Mouse (Mus musculus) lung, embryonic 16.5 days (tissue): ENCODE measurements around the gene Rps6ka2. TPM values are rescaled to one million over a fixed set of nuclear protein-coding genes. Genes with fewer than 3 reads are reported as not detected.
A peak's percentile ranks its signal among the peaks of the same experiment; 100 is the strongest.
"Not testable (repeated sequence)": the region's sequence is repeated elsewhere in the genome, so short reads cannot be mapped to it uniquely, and the experiment has no call there.

Experiments
- ATAC-seq: fragments of 200-750 bp; cut with Nextera tagmentation; 2 replicates; pipeline ENCODE4 v1.8.0; 2017; ENCODE audit warnings: low read depth, mild to moderate bottlenecking, moderate library complexity
- H3K27ac ChIP-seq: fragments of 300-500 bp; sonication (generic); 2 replicates; pipeline ENCODE4 v1.5.1; 2014; ENCODE audit warnings: mild to moderate bottlenecking, control low read depth, low read length
- H3K27me3 ChIP-seq: fragments of 300-500 bp; sonication (generic); 2 replicates; pipeline ENCODE4 v1.6.1; 2014; ENCODE audit warnings: low read depth, low read length, mixed read lengths; ENCODE audit not compliant: control insufficient read depth, insufficient read depth
- H3K36me3 ChIP-seq: fragments of 300-500 bp; sonication (generic); 2 replicates; pipeline ENCODE4 v1.6.1; 2014; ENCODE audit warnings: low read length; ENCODE audit not compliant: control insufficient read depth, insufficient read depth
- H3K4me1 ChIP-seq: fragments of 300-500 bp; sonication (generic); replicated peaks from 2 replicates; pipeline ENCODE4 v1.6.1; 2014; ENCODE audit warnings: low read length, mixed read lengths; ENCODE audit not compliant: control insufficient read depth, insufficient read depth
- H3K4me2 ChIP-seq: fragments of 300-500 bp; sonication (generic); 2 replicates; pipeline ENCODE4 v1.6.1; 2014; ENCODE audit warnings: low read depth, low read length, control low read depth
- H3K4me3 ChIP-seq: fragments of 300-500 bp; sonication (generic); 2 replicates; pipeline ENCODE4 v1.5.1; 2014; ENCODE audit warnings: mild to moderate bottlenecking, low read length, control low read depth
- H3K9ac ChIP-seq: fragments of 300-500 bp; sonication (generic); 2 replicates; pipeline ENCODE4 v1.6.1; 2014; ENCODE audit warnings: low read length, control low read depth
- H3K9me3 ChIP-seq: fragments of 300-500 bp; sonication (generic); 2 replicates; pipeline ENCODE4 v1.6.1; 2016; ENCODE audit warnings: low read length; ENCODE audit not compliant: control insufficient read depth
- WGBS: fragments of 180-500 bp; shearing (Covaris S2); extraction: QIAGEN DNeasy Blood & Tissue Kit; methylation state at CpG from one replicate; pipeline ENCODE4 v1.1.7; 2014; 5-methylcytosine and 5-hydroxymethylcytosine counted together
- polyA plus RNA-seq: library from polyadenylated mRNA; unstranded; fragments of >200 nt; fragmentation: Nextera tagmentation; extraction: Ambion mirVana; gene quantifications from 2 replicates; pipeline ENCODE4 v1.2.1, GENCODE M21; 2015

Gene Rps6ka2
- polyA plus RNA-seq, 1 experiment from 2014 or later = 10.6 TPM

GRCm38 (mm10) chr17:7306278-7307196 is 136.6 kb downstream of the Rps6ka2 start:
- H3K27ac ChIP-seq, H3K4me2 ChIP-seq, H3K4me1 ChIP-seq, H3K4me3 ChIP-seq, H3K9me3 ChIP-seq, H3K27me3 ChIP-seq, H3K36me3 ChIP-seq, H3K9ac ChIP-seq: not testable (repeated sequence)
- 63% methylated on average over 7 of the region's 8 CpGs for WGBS
- peak; percentile 66 for ATAC-seq

- H3K27me3 ChIP-seq, H3K36me3 ChIP-seq, H3K27ac ChIP-seq, H3K4me2 ChIP-seq, H3K4me1 ChIP-seq, H3K9ac ChIP-seq, ATAC-seq, H3K4me3 ChIP-seq, H3K9me3 ChIP-seq: not testable (repeated sequence)
- WGBS = 73% methylated on average over 5 of the region's 8 CpGs
Observed at GRCm38 (mm10) chr17:7315693-7316382, 145.9 kb downstream of the Rps6ka2 start.

GRCm38 (mm10) chr17:7319789-7320188 is 149.9 kb downstream of the Rps6ka2 start:
- H3K4me1 ChIP-seq, H3K4me3 ChIP-seq, H3K27ac ChIP-seq, ATAC-seq, H3K9me3 ChIP-seq, H3K9ac ChIP-seq, H3K27me3 ChIP-seq, H3K36me3 ChIP-seq, H3K4me2 ChIP-seq: not testable (repeated sequence)
- 83% methylated on average over 6 of the region's 6 CpGs for WGBS

GRCm38 (mm10) chr17:7324346-7324745 is 154.4 kb downstream of the Rps6ka2 start, which contains the start of gene Tcp10a:
TSS of gene Tcp10a (plus strand) at chr17:7324646.
- H3K27ac ChIP-seq, H3K36me3 ChIP-seq, H3K4me3 ChIP-seq, H3K9me3 ChIP-seq, H3K27me3 ChIP-seq, ATAC-seq, H3K4me1 ChIP-seq, H3K9ac ChIP-seq, H3K4me2 ChIP-seq: not testable (repeated sequence)
- 92% methylated on average over 3 of the region's 5 CpGs for WGBS

- not testable (repeated sequence) for H3K36me3 ChIP-seq, H3K27ac ChIP-seq, ATAC-seq, H3K9ac ChIP-seq, H3K4me2 ChIP-seq, H3K9me3 ChIP-seq, H3K27me3 ChIP-seq, H3K4me1 ChIP-seq, H3K4me3 ChIP-seq
- WGBS = 40% methylated on average over 4 of the region's 8 CpGs
Observed at GRCm38 (mm10) chr17:7326415-7326814, 156.5 kb downstream of the Rps6ka2 start.

GRCm38 (mm10) chr17:7332745-7333144 is 162.8 kb downstream of the Rps6ka2 start:
- not testable (repeated sequence) for H3K4me3 ChIP-seq, H3K27me3 ChIP-seq, H3K4me1 ChIP-seq, H3K27ac ChIP-seq, H3K9me3 ChIP-seq, H3K4me2 ChIP-seq, ATAC-seq, H3K9ac ChIP-seq, H3K36me3 ChIP-seq
- 62% methylated on average over 3 of the region's 5 CpGs for WGBS

GRCm38 (mm10) chr17:7337381-7337780 is 167.5 kb downstream of the Rps6ka2 start:
- not testable (repeated sequence) for H3K4me3 ChIP-seq, H3K27me3 ChIP-seq, H3K36me3 ChIP-seq, H3K9ac ChIP-seq, H3K4me1 ChIP-seq, H3K4me2 ChIP-seq, H3K27ac ChIP-seq, H3K9me3 ChIP-seq
- WGBS = 43% methylated on average over 7 of the region's 9 CpGs
- ATAC-seq = peak; percentile 45; the same call in 1 of the 2 replicates

- 76% methylated on average over 1 of the region's 3 CpGs for WGBS
- H3K27ac ChIP-seq = not testable (repeated sequence)
Observed at GRCm38 (mm10) chr17:7348765-7349164, 178.8 kb downstream of the Rps6ka2 start.

GRCm38 (mm10) chr17:7352596-7352995 is 182.7 kb downstream of the Rps6ka2 start, which contains the start of gene Ttll2:
TSS of gene Ttll2 (minus strand) at chr17:7352696.
- not testable (repeated sequence) for H3K27ac ChIP-seq, H3K4me2 ChIP-seq, H3K9me3 ChIP-seq, H3K4me1 ChIP-seq, ATAC-seq, H3K9ac ChIP-seq, H3K36me3 ChIP-seq, H3K4me3 ChIP-seq, H3K27me3 ChIP-seq
- 100% methylated on average over 1 of the region's 1 CpGs for WGBS

More at GRCm38 (mm10) chr17:7348765-7349164, 178.8 kb downstream of the Rps6ka2 start:
- not testable (repeated sequence) for H3K9ac ChIP-seq, H3K4me2 ChIP-seq, H3K4me1 ChIP-seq, H3K36me3 ChIP-seq, ATAC-seq, H3K27me3 ChIP-seq, H3K9me3 ChIP-seq, H3K4me3 ChIP-seq
